Mouse (Mus musculus): ENCODE results near the gene Flywch1. TPM values are rescaled to one million over a fixed set of nuclear protein-coding genes. Genes with fewer than 3 reads are reported as not detected.

Gene Flywch1
- 10 to 100 TPM; 29.1 to 32.6 TPM for total RNA-seq (2023)

DNA sequence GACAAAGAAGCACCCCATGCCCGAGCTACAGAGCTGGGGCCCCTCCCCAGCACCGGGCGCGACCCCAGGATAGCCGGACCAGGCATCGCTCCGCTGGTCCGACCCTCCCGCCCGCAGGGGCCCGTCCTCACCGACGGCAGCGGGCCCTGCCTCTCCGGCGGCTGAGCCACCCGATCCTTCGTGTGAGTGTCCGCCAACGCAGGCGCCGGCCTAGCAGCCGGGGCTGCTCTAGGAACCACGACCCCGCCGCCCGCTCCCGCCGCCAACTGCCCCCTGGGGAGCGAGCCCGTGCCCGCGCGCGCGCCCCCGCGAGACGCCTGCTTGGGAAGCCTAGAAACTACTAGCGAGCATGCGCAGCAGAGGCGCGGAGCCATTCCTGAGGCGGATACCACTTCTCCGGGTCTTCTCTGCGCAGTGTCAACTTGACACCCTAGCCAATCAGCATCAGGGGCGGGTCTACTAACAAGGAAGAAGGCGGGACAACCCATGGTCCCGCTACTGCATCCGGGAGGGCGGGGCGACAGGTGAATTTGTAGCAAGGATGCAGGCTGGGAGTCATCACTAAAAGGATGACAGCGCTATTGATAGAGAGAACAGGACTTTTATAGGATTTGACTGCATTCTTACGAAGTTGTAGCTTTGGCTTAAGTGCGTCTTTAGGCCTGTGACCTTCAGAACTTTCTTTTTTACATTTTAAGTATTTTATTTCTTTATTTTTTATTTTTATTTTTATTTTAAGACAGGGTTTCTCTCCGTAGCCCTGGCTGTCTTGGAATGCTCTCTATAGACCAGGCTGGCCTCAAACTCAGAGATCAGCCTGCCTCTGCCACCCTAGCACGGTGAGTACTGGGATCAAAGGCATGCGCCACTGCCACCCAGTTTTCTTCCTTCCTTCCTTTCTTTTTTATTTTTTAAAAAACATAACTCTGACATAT, at the start of gene Flywch1:
Flywch1 (minus strand) TSS at position 319 of the 935 bp plus-strand sequence.

DNA sequence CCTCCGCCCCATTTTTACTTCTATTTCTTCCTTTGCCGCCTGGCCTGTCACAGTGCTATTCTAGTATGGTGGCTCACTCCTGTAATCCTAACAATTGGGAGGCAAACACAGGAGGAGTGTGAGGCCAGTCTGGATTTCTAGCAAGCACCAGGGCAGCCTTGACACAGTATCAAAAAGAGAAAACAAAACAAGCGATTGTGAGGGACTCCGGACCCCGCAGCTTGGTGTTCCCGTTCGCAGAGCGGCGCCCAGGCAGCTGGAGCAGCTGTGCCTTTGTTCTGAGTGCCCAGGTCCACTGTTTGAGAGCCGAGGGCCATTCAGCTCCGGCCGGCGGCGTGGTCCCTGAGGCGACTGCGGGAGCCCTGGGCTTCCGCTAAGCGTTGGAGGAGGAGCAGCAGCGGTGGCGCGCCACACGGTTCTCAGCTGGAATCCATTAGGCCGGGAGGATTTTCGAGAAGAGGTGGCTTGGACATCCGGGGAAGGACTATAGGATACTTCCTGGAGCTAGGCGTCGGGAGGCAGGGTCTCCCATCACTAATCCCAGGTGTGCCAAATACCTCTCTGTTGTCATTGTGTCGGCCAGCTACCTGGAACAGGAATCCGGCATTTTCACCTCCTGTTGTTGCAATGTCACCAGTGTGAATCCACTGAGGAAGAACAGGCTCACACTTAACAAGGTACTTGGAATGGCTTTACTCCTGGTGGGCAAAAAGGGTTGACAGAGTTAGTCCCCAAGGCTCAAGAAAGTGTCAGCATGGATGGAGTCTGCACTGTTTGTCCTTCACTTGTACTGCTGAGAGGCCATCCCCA, 19.1 kb upstream of the Flywch1 start, which contains the start of gene Srrm2:
Srrm2 (plus strand) TSS at position 264 of the 810 bp plus-strand sequence.

DNA sequence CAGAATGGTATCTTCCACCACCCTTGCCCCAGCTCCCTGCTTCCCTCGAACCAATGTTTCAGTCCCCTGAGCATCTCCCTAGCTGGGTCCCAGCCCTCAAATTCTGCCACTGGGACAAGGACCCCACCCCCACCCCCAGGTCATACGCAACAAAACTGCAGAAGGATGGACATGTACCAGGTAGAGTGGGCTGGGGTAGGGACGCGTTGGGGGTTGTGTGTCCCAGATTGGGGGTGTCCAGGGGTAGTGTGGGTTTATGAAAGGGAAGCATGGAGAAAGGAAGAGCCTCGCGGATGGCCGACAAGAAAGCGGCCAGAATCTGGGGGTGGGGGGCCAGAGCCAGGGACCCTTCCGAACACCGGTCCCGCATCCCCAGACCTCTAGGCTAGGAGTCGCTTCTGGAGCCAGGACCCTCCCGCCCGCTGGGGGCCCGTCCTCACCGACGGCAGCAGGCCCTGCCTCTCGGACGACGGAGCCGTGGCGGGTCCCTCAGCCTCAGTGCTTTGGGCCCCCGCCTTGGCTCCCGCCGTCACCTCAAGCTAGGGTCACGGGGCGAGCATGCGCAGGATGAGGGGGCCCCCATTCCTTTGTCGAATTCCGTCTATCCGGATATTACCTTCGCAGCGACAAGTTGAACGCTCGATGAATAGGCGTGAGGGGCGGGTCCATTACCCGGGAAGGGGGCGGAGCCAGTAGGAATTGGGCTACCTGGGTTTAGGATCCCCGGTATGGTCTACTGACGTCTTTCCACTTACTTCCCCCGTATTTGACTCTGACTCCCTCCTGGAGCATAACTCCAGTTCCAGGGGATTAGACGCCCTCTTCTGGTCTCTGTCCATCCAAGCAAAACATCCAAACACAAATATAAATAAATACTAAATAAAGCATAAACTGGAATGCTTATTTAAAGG, 14.4 kb upstream of the Flywch1 start, which contains the start of gene Flywch2:
Flywch2 (minus strand) TSS at position 521 of the 911 bp plus-strand sequence.

DNA sequence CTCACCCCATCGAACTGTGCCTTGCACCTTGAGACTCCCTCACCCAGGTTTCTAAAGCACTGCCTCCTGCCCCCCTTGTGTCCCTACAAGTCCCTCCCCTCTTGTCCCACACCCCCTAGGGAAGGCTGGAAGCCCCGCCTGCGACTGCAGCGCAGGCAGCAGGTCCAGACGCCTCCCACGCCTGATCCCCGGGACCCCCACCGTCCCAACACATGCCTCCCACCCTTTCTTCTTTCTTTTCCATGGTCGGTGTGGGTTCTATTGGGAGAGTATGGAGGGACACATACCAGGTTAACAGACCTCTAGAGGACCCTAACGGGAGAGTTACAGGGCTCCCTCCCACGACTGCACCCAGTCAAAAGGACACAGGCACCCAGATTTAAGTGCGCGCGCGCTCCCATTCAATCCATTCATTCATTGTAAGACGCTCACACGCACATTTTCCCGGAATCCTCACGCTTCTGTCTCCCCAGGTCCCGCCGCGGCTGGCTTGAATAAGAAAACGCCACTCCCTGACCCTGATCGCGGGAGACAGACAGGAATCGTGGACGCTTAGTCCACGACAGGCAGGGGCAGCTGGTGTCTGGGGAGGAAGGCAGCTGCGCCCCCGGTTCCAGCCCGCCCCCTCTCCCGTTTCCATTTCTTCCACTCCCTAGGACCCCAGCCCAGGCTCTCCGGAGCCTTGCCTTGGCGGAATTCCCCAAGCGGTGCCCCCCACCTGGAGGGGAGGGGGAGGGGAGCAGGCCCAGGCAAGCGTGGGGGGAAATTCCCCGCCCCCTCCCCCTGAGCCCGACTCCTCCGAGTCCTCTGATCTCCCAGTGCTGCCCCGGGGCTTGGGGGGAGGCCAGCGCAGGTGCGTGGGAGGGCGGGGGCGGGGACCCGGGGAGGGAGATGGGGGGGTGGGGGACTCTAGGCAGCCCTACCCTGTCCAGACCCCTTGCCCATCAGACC, 25.8 kb downstream of the Flywch1 start, which contains the start of gene Kremen2:
Kremen2 (minus strand) TSS at position 533 of the 951 bp plus-strand sequence.

DNA sequence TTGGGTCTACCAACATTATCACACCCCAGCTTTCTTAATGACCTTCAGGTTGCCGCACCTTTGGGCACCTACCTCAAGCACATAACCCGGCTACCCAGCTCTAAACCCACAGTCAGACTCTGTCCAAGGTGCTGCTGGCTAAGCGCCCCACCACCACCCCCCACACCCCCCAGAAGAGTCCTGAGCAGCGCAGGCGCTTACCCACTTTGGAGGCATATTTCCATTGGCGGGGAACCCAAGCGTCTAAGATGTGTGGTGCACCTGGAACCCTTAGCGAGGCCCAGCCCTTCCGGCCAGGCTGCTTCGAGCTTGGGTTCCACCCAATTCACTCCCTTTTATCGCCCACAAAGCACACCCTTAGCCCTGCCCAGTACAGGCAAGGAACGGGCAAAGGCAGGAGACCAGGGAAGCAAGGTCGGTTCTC, 30.8 kb downstream of the Flywch1 start, which contains the start of gene Paqr4:
Paqr4 (minus strand) TSS at position 270 of the 424 bp plus-strand sequence.

DNA sequence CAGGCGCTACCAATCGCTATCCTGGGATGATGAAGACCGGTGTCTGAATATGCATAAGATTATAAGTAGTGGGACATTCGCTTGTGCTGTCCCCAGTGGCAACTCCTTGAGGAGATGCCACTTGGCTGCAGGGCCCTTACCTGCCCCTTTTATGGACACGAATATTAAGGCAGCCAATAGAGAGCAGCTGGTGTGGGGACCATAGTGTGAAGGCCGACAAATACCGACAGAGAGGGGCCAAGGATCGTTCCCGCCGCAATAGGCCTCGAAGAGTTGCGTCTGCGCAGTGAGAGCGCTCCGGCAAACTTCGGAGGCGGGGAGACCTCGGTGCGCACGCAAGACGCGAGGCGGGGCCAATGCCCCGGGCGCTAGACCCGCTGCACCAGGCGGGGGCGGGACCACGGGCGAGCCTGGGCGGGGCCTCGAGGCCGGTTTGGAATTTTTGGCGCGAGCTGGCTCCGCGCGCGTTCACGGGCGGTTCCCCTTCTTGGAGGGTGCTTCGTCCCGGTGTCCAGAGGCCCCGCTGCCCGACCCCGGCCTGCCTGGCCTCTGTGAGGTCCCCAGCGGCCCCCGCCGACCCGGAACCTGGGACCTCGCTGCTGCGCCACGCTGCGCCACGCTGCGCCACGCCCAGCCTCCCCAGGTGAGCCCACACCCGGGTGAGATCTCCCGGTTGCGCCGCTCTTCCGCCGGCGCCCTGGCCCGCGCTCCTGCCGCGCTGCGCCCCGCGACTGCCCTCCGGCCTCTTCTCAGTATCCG, 45.2 kb downstream of the Flywch1 start, which contains the start of gene Pkmyt1:
Pkmyt1 (plus strand) TSS at position 338 of the 759 bp plus-strand sequence.

DNA sequence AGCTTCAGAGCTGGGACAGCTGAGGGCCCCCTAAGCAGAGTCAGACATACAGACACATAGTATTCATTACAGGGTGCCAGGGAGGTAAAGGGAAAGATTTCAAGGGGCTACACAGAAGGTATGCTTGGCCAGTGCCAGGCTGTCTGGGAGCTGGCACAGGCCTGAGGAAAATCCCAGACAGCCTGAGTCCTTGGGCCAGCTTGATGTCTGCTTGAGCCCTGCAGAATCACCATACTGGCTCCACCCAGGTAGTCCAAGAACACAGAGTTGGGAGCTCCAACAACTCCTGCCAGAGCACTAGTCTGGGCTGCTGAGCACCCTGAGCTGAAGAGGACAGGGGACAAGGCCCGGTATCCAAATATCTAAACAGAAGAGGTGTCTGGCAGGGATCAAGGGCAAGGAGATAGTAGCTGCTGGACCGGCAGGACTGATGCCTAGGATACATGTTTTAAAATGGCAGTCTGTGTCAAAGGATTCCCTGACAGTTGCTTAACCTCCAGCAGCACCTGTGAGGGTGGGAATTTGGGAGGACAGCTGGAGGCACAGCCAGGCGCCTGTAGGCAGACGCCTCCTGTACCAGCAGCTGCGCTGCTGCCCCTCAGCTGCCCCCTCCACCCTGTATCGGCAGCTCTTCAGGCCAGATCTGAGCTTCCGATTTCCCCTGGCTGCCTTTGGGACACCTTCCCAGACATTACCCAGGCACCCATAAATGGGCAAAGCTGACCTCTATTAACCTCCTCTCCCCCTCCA, 48.9 kb downstream of the Flywch1 start, which contains the start of gene 1520401A03Rik:
1520401A03Rik (minus strand) TSS at position 408 of the 750 bp plus-strand sequence.

Other genes with a start within 250 kb of the Flywch1 start
- 10 to 100 TPM; 10.0 to 11.4 TPM for gene Zfp213, start 207.4 kb downstream of the Flywch1 start, total RNA-seq (2023)
- not detected for gene Zfp13, start 172.1 kb downstream of the Flywch1 start, total RNA-seq (2023)
- gene Zscan10, start 170.7 kb downstream of the Flywch1 start, total RNA-seq (2023), result not detected
- 1 to 10 TPM in 1 of 2 experiments, under 1 TPM in 1; 0.47 to 1.0 TPM for gene Mmp25, start 126.3 kb downstream of the Flywch1 start, total RNA-seq (2023)
- gene Bicdl2, start 111.1 kb downstream of the Flywch1 start, total RNA-seq (2023), result not detected
- 10 to 100 TPM; 34.9 to 35.2 TPM for gene Hcfc1r1, start 98.0 kb downstream of the Flywch1 start, total RNA-seq (2023)
- gene Thoc6, start 97.7 kb downstream of the Flywch1 start, total RNA-seq (2023), result 10 to 100 TPM; 18.6 to 19.2 TPM
- gene Tnfrsf12a, start 94.1 kb downstream of the Flywch1 start, total RNA-seq (2023), result 10 to 100 TPM; 24.3 to 27.1 TPM
- not detected for gene Cldn6, start 92.4 kb downstream of the Flywch1 start, total RNA-seq (2023)
- gene Cldn9, start 87.6 kb downstream of the Flywch1 start, total RNA-seq (2023), result not detected
- not detected for gene 1520401A03Rik, start 48.8 kb downstream of the Flywch1 start, total RNA-seq (2023)
- gene Pkmyt1, start 45.3 kb downstream of the Flywch1 start, total RNA-seq (2023), result 10 to 100 TPM; 35.4 to 36.1 TPM
- gene Paqr4, start 30.7 kb downstream of the Flywch1 start, total RNA-seq (2023), result 1 to 10 TPM; 2.5 to 6.1 TPM
- 1 to 10 TPM; 2.6 to 2.9 TPM for gene Kremen2, start 25.8 kb downstream of the Flywch1 start, total RNA-seq (2023)
- under 1 TPM in 1 of 2 experiments, not detected in 1; 0.89 TPM for gene Flywch2, start 14.5 kb upstream of the Flywch1 start, total RNA-seq (2023)
- 1,000 to 10,000 TPM; 1,478 to 1,622 TPM for gene Srrm2, start 18.9 kb upstream of the Flywch1 start, total RNA-seq (2023)
- 100 to 1,000 TPM; 205 to 212 TPM for gene Elob, start 57.5 kb upstream of the Flywch1 start, total RNA-seq (2023)
- not detected for gene Prss33, start 64.5 kb upstream of the Flywch1 start, total RNA-seq (2023)
- gene Prss32, start 72.3 kb upstream of the Flywch1 start, total RNA-seq (2023), result not detected
- gene Prss41, start 72.6 kb upstream of the Flywch1 start, total RNA-seq (2023), result 1 to 10 TPM; 1.0 to 1.2 TPM
- not detected for gene Prss21, start 96.5 kb upstream of the Flywch1 start, total RNA-seq (2023)
- gene Dcpp1, start 109.3 kb upstream of the Flywch1 start, total RNA-seq (2023), result not detected
- not detected for gene Dcpp2, start 109.3 kb upstream of the Flywch1 start, total RNA-seq (2023)
- gene Dcpp3, start 145.9 kb upstream of the Flywch1 start, total RNA-seq (2023), result not detected
- gene Sbp, start 170.1 kb upstream of the Flywch1 start, total RNA-seq (2023), result not detected
- gene Sbpl, start 183.7 kb upstream of the Flywch1 start, total RNA-seq (2023), result not detected
- gene Prss30, start 209.0 kb upstream of the Flywch1 start, total RNA-seq (2023), result 1 to 10 TPM; 1.4 to 1.7 TPM
- gene Prss22, start 226.5 kb upstream of the Flywch1 start, total RNA-seq (2023), result not detected